Mouse (Mus musculus): ENCODE measurements around the gene Tnrc18.

GRCm38 (mm10) chr5:142766708-142767107, 50.8 kb downstream of the Tnrc18 start:
- TF ChIP-seq CTCF (IDR thresholded peaks at IDR 0.05; ENCODE audit: control insufficient read depth, insufficient read depth, insufficient replicate concordance, low read depth, low read length) (no peak), POLR2A (IDR thresholded peaks at IDR 0.05; ENCODE audit: control insufficient read depth, low read depth, low read length) (no peak)

All from testis, adult 2 months (tissue).